Mouse (Mus musculus) kidney, adult 2 months (tissue): ENCODE measurements around the gene Cd83. TPM values are rescaled to one million over a fixed set of nuclear protein-coding genes. Genes with fewer than 3 reads are reported as not detected.

Experiments used
- DNase-seq: peaks from one replicate; pipeline ENCODE4 v3.0.0; 2021
- H3K27ac ChIP-seq: fragments of 200-500 bp; 2 replicates; pipeline ENCODE4 v1.5.1; 2012; ENCODE audit warnings: low read depth, low read length, control low read depth, inconsistent platforms; ENCODE audit not compliant: insufficient read depth
- H3K27me3 ChIP-seq: fragments of 200-500 bp; replicated peaks from 2 replicates; pipeline ENCODE4 v1.6.1; 2012; ENCODE audit warnings: mild to moderate bottlenecking, moderate library complexity, low read length, inconsistent platforms; ENCODE audit not compliant: control insufficient read depth, insufficient read depth
- H3K36me3 ChIP-seq: fragments of 200-500 bp; 2 replicates; pipeline ENCODE4 v1.6.1; 2012; ENCODE audit warnings: mild to moderate bottlenecking, moderate library complexity, low read length, inconsistent platforms; ENCODE audit not compliant: control insufficient read depth, insufficient read depth
- H3K4me1 ChIP-seq: fragments of 200-500 bp; 2 replicates; pipeline ENCODE4 v1.6.1; 2011; ENCODE audit warnings: low read length; ENCODE audit not compliant: control insufficient read depth, insufficient read depth
- H3K4me3 ChIP-seq: fragments of 200-500 bp; 2 replicates; pipeline ENCODE4 v1.5.1; 2011; ENCODE audit warnings: mild to moderate bottlenecking, low read depth, low read length, control low read depth; ENCODE audit not compliant: insufficient read depth
- CTCF ChIP-seq: fragments of 200-500 bp; conservative IDR thresholded peaks from 2 replicates; pipeline ENCODE4 v1.5.1; 2011; ENCODE audit warnings: low read depth, mild to moderate bottlenecking, control low read depth, low read length, moderate library complexity, mixed read lengths; ENCODE audit not compliant: insufficient read depth, insufficient read length
- POLR2A ChIP-seq: fragments of 200-500 bp; IDR thresholded peaks from one replicate; pipeline ENCODE4 v1.6.1; 2011; ENCODE audit warnings: low read depth, low read length, control low read depth
- WGBS: fragments of 180-500 bp; shearing (Covaris S2); methylation state at CpG from one replicate; pipeline ENCODE4 v1.1.7; 2018; 5-methylcytosine and 5-hydroxymethylcytosine counted together
- polyA plus RNA-seq: library from polyadenylated mRNA; depleted of rRNA; stranded (reverse); fragments of >200 nt; gene quantifications from 2 replicates; pipeline ENCODE4 v1.2.3, GENCODE M21; 2012

Cd83 gene
- polyA plus RNA-seq, 1 experiment: 3.3 TPM

- Histone ChIP-seq H3K27me3 (no peaks in the 10 kb centered on the region), H3K36me3 (no peaks in the 10 kb centered on the region), H3K27ac (no peak overlapping the region), H3K4me3 (no peak overlapping the region), H3K4me1 (no peaks in the 10 kb centered on the region; the same call in 1 of the 2 replicates)
- TF ChIP-seq POLR2A (no peak), CTCF (no peak)
- DNase-seq: no peak
- WGBS: 66% methylated on average over 8 of the region's 8 CpGs
Observed at GRCm38 (mm10) chr13:43788071-43788470, 3.5 kb downstream of the Cd83 start.

DNA sequence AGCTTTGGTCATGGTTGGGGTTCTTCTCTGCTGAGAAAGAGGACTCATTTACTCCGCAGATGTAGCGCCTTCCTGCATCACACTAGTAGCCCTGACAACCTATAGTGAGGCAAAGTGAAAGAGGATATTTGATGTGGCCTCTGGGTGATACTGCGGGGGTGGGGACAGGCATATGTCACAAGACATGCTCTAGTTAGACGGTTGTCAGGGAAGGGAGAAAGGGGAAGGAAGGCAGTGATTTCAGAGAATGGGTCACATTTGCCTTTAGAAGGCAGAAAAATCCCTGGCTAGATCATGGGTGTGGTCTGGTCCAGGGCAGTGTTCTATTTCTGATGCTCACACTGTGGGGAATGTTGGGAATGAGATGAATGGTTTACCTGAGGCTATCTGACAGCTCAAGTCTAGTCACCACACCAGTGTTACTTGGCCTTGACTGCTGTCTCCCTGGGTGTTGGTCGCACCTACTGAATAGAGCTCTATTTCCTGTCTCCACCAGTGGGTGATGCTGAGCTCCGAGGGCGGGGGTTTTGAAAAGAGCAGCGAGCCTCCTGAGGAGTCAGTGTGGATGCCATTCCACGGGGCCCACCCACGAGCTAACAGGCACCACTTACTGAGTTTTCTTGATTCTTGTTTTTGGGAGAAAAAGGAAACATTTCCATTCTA, 4.5 kb downstream of the Cd83 start:
- 77% methylated on average over 10 of the region's 10 CpGs for WGBS
- no peak overlapping the region for H3K27ac ChIP-seq
- no peak overlapping the region for H3K4me3 ChIP-seq
- no peaks in the 10 kb centered on the region for H3K36me3 ChIP-seq
- peak; percentile 40 for DNase-seq
- H3K27me3 ChIP-seq: no peaks in the 10 kb centered on the region
- TF ChIP-seq POLR2A (no peak), CTCF (no peak)
- H3K4me1 ChIP-seq: no peaks in the 10 kb centered on the region; the same call in 1 of the 2 replicates

DNA sequence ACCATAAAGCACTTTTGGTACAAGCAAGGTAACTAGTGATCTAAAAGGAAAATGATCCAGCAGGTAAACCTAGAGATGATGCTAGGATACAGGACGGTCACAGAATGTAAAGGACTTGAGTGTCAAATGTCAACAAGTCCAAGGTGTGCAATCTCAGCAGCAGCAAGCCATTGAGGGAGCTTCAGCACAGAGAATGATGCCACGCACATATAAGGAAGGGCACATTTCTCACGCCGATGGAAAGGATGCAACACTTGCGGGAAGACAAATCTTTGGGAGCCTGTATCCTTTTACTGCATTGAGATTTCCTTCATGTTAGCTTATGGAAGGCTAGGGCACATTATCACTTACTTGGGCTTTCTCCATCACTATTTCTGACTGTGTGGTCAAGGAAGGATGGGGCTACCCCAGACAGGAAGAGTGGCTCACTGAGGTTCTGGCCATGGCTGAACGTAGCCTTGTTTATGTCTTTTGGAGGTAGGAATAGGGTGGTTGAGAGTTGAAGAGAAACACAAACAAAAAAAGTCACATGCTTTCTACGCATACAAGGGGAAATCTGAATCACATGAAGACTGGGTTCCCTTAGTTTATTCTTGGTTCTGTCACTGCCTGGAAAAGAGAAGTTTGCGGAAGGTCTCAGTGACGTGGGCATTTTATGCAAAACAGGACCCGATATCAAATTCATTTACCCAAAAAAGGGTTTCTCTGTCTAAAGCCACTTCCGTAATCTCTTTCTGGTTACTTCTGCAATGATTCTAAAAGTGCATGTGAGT, 5.8 kb downstream of the Cd83 start:
- WGBS: 94% methylated on average over 11 of the region's 11 CpGs
- H3K36me3 ChIP-seq: no peaks in the 10 kb centered on the region
- H3K4me3 ChIP-seq: no peak overlapping the region
- no peak overlapping the region for H3K27ac ChIP-seq
- H3K4me1 ChIP-seq: no peaks in the 10 kb centered on the region; the same call in 1 of the 2 replicates
- TF ChIP-seq CTCF (no peak), POLR2A (no peak)
- no peaks in the 10 kb centered on the region for H3K27me3 ChIP-seq
- peak; percentile 24 for DNase-seq

- Histone ChIP-seq H3K27me3 (no peaks in the 10 kb centered on the region), H3K36me3 (no peaks in the 10 kb centered on the region), H3K4me1 (no peaks in the 10 kb centered on the region), H3K27ac (no peak overlapping the region), H3K4me3 (no peak overlapping the region)
- 24% methylated on average over 8 of the region's 8 CpGs for WGBS
- TF ChIP-seq POLR2A (no peak), CTCF (peak; percentile 81)
- peak; percentile 65 for DNase-seq
Observed at GRCm38 (mm10) chr13:43795334-43795733, 10.8 kb downstream of the Cd83 start.

DNA sequence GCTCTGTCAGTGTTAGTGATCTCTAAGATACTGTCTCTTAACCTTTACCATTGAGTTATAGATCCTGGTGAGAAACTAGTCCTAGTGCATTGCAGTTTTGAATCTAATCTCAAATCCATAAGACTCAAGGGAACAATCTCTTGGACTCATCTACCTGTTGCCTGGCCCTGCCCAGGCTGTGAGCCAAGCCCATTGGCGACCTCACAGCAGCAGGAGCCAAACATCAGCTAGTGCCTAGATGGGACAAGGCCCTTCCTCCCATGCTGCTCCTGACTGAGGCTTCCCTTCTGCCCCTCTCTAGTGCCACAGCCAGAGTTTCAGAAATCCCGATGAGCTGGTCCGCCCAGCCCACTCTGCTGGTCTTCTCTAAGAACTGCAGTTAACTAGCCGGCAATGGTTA, 14.1 kb downstream of the Cd83 start:
- Histone ChIP-seq H3K4me3 (no peak overlapping the region), H3K27ac (no peak overlapping the region), H3K27me3 (no peaks in the 10 kb centered on the region), H3K36me3 (no peaks in the 10 kb centered on the region), H3K4me1 (no peaks in the 10 kb centered on the region)
- WGBS: 94% methylated on average over 4 of the region's 4 CpGs
- TF ChIP-seq POLR2A (no peak), CTCF (no peak)
- no peak for DNase-seq

DNA sequence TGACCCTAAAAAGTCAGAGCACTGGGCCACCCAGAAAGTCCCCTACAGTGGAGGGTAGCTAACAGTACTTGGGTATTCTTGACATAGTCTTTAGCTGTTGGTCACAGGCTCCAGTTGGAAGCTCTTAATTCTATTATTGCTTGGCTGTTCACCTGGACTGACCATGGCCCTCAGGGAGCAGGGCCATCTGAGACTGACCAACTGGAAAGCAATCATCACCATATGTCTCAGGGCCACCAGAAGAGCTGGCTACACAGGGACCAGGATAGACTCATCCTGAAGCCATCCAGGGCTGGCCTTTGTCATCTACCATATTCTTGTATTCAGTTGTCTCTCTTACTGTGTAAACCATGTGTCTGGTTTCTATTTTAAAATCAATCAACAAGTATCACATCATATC, 15.6 kb downstream of the Cd83 start:
- Histone ChIP-seq H3K27ac (no peak overlapping the region), H3K27me3 (no peaks in the 10 kb centered on the region), H3K4me1 (no peaks in the 10 kb centered on the region), H3K36me3 (no peaks in the 10 kb centered on the region), H3K4me3 (no peak overlapping the region)
- TF ChIP-seq POLR2A (no peak), CTCF (no peak)
- DNase-seq: no peak

DNA sequence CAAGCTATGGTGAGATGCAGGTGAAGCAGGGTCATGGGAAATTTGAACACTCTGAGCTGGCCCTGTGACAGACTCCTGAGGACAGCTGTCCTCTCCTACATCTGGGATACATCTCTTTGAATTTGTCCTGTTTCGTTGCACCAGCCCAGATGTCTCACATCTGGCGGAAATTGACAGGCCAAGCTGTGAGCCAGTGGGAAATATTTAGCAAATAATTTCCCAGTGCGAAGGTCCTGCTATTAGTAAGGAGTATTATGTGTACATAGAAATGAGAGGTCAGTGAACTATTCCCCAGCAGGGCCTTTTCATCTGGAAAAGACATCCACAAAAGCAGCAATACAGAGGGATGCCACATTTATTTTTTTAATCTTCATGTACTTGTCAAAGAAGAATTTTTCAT, 17.4 kb downstream of the Cd83 start:
- Histone ChIP-seq H3K4me1 (no peaks in the 10 kb centered on the region), H3K27me3 (no peaks in the 10 kb centered on the region), H3K27ac (no peak overlapping the region), H3K4me3 (no peak overlapping the region), H3K36me3 (no peaks in the 10 kb centered on the region)
- peak; percentile 17 for DNase-seq
- 77% methylated on average over 3 of the region's 3 CpGs for WGBS
- TF ChIP-seq CTCF: no peak
- no peak for TF ChIP-seq POLR2A
